Mouse (Mus musculus) central nervous system, embryonic 11.5 days (tissue): ENCODE data around the gene Gm44790. TPM values are rescaled to one million over a fixed set of nuclear protein-coding genes. Genes with fewer than 3 reads are reported as not detected.

Source experiments
- polyA plus RNA-seq: library from polyadenylated mRNA; depleted of rRNA; stranded (reverse); fragments of >200 nt; gene quantifications from 2 replicates; pipeline ENCODE4 v1.2.3, GENCODE M21; 2012; rRNA removed

Gene Gm44790
- polyA plus RNA-seq: 2.8 and 3.5 TPM in 2 replicates

GRCm38 (mm10) chr6:86426358-86426757, at the start of gene Gm44790:
TSS of gene Gm44790 (plus strand) at chr6:86426658.

GRCm38 (mm10) chr6:86396581-86397256, 29.7 kb upstream of the Gm44790 start, which contains the start of gene Pcyox1:
TSS of gene Pcyox1 (minus strand) at chr6:86397154.

GRCm38 (mm10) chr6:86404100-86404861, 22.2 kb upstream of the Gm44790 start, which contains the start of gene Tia1:
TSS of gene Tia1 (plus strand) at chr6:86404219.

DNA sequence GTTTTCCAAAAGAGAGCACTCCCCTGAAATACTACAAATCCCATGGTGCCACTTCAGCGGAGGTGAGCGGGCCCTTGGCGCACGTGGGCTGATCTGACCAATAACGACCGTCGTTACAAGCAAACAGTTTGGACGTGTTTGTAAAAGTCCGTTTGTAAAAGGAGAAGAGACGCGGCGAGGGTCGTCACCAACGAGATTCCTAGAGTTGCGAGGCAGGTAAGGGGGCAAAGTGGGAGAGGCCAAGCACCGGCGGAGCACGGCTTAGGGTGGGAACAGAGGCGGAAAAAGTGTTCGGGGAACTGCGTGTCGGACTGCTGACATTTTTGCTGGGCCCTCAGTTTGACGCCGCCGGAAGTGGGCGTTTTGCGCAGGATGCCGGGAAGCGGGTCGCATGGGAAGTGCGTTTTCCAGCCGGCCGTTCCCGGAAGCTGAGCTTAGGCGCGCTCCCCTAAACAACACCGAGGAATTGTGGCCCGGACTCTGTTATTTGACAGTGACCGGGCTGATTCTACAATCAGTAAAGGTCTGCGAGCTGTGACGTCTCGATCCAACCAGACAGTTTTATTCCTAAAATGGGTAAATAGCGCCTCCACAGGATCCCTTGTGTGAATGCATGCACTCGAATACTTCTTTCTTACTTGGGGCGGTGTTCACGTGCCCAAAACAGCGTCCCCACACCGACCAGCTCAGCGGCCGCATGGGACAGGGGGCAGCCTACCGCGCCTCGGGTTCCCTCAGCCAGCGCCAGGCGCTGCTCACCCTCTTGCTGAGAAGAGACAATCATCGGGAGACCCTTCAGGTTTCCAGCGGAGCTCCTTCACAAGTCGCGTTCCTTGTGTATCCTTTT, 12.0 kb downstream of the Gm44790 start, which contains the start of gene C87436:
C87436 (plus strand) TSS at position 103 of the 847 bp plus-strand sequence.

Other genes with a start within 250 kb of the Gm44790 start
- gene Tgfa, start 231.4 kb upstream of the Gm44790 start, polyA plus RNA-seq: 0.65 and 1.2 TPM in 2 replicates
- 39.9 and 70.5 TPM in 2 replicates for gene Fam136a, start 61.0 kb upstream of the Gm44790 start, polyA plus RNA-seq
- gene Snrpg, start 55.4 kb upstream of the Gm44790 start, polyA plus RNA-seq: 978 and 1,148 TPM in 2 replicates
- gene Pcyox1, start 29.5 kb upstream of the Gm44790 start, polyA plus RNA-seq: 63.2 and 75.1 TPM in 2 replicates
- 275 and 283 TPM in 2 replicates for gene Tia1, start 22.4 kb upstream of the Gm44790 start, polyA plus RNA-seq
- gene C87436, start 11.7 kb downstream of the Gm44790 start, polyA plus RNA-seq: 15.4 and 18.2 TPM in 2 replicates
- 208 and 294 TPM in 2 replicates for gene Pcbp1, start 99.7 kb downstream of the Gm44790 start, polyA plus RNA-seq
- 0.70 and 0.73 TPM in 2 replicates for gene Asprv1, start 201.5 kb downstream of the Gm44790 start, polyA plus RNA-seq
- 15.1 and 20.7 TPM in 2 replicates for gene Mxd1, start 242.5 kb downstream of the Gm44790 start, polyA plus RNA-seq